Mouse (Mus musculus): ENCODE measurements around the gene Gys1.

- TF ChIP-seq EP300 (IDR thresholded peaks at IDR 0.05; ENCODE audit: low read depth) (no peak), CTCF (IDR thresholded peaks at IDR 0.05; ENCODE audit: low read depth) (no peak)
Measured at GRCm38 (mm10) chr7:45396787-45397186, 37.9 kb upstream of the Gys1 start.
